In the genomic region with DNA sequence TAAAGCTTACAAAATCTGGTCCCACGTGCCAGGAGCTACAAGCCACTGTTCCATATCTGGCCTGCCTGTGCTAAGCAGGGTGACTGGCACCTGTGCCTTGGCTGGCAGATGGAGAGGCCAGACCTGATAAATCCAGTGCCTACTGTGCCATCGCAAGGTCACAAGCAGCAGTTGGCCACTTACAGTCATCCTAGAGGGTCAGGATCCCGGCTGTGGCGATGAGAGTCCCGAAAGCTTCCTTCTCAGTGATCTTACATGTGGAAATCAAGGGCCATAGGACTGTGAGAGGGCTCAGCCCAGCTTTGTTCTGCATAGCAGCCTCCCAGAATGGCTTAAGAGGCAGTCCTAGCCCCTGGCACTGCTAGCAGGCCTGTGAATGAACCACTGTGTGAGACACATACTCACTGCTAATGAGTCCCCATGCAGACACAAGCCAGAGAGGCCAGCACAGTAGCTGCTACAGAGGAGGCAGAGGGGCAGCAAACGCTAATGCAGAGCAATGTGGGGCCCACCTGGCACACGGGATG, we compare ENCODE assay signal across 10 mouse cellular contexts. TPM values are rescaled to one million over a fixed set of nuclear protein-coding genes. Genes with fewer than 3 reads are reported as not detected.
DNase-seq lines count a peak whose midpoint lies in the region; ATAC-seq and TF ChIP-seq lines count a peak whose summit lies in the region.
"Had no signal": no experiment of that assay in that cellular context is flagged by ENCODE, and none has a peak within 500 bp of the region (broad histone marks: within the 10 kb centered on the region; RNA-seq: fewer than 3 reads in every experiment).

No protein-coding gene starts in this region.

- peaks cover 23% of the 10 kb centered on the region for H3K4me1 ChIP-seq in hindbrain, embryonic 10.5 days (replicated peaks)
- H3K4me1 ChIP-seq in hindbrain, embryonic 11.5 days (replicated peaks; ENCODE audit: control insufficient read depth, insufficient read depth, low read length): no peaks in the 10 kb centered on the region
- peaks cover 26% of the 10 kb centered on the region for H3K4me1 ChIP-seq in forebrain, embryonic 12.5 days
- H3K4me1 ChIP-seq in olfactory bulb, adult 2 months (ENCODE audit: control insufficient read depth, insufficient read depth, low read length): peaks cover 6% of the 10 kb centered on the region; the same call in 1 of the 2 replicates

- 86% methylated on average over 7 of the region's 7 CpGs for WGBS in hindbrain, embryonic 10.5 days
- 84% methylated on average over 7 of the region's 7 CpGs for WGBS in hindbrain, embryonic 11.5 days
- 60% methylated on average over 7 of the region's 7 CpGs for WGBS in forebrain, embryonic 12.5 days
- 73% methylated on average over 7 of the region's 7 CpGs for WGBS in olfactory bulb, adult 2 months

- H3K27me3 ChIP-seq in hindbrain, embryonic 10.5 days (ENCODE audit: insufficient read depth, poor library complexity, severe bottlenecking): no peaks in the 10 kb centered on the region
- no peaks in the 10 kb centered on the region for H3K27me3 ChIP-seq in hindbrain, embryonic 11.5 days (ENCODE audit: control insufficient read depth, insufficient read depth, low read length)
- H3K27me3 ChIP-seq in forebrain, embryonic 12.5 days: no peaks in the 10 kb centered on the region
- H3K27me3 ChIP-seq: limb, embryonic 12.5 days; stomach, embryonic 15.5 days had no signal

- no peak for ATAC-seq in hindbrain, embryonic 11.5 days (ENCODE audit: low FRiP score)
- peak; percentile 80; the same call in 1 of the 2 replicates for ATAC-seq in forebrain, embryonic 12.5 days (ENCODE audit: low FRiP score)
- ATAC-seq in erythroblast, adult 5-6 weeks (replicated peaks; ENCODE audit: low FRiP score, poor library complexity, severe bottlenecking): no peak
- ATAC-seq in CD4-positive, CD25-positive, alpha-beta regulatory T cell, adult 4 months: no peak

- H3K9me3 ChIP-seq in hindbrain, embryonic 10.5 days: no peaks in the 10 kb centered on the region
- H3K9me3 ChIP-seq in hindbrain, embryonic 11.5 days (ENCODE audit: control insufficient read depth, low read length): no peaks in the 10 kb centered on the region
- H3K9me3 ChIP-seq in forebrain, embryonic 12.5 days: no peaks in the 10 kb centered on the region
- H3K9me3 ChIP-seq: limb, embryonic 12.5 days; stomach, embryonic 15.5 days had no signal

- DNase-seq in hindbrain, embryonic 10.5 days (ENCODE audit: low spot score): no peak
- DNase-seq in hindbrain, embryonic 11.5 days (ENCODE audit: low spot score): no peak
- peak; percentile 46 for DNase-seq in layer of hippocampus, adult 9-11 months
- DNase-seq in thymus, postnatal 25 days: no peak

- no peak for TF ChIP-seq CTCF in olfactory bulb, adult 2 months (IDR thresholded peaks at IDR 0.05; ENCODE audit: insufficient read depth, low read depth, low read length)

- no peak overlapping the region for H3K9ac ChIP-seq in hindbrain, embryonic 11.5 days (ENCODE audit: low read depth, low read length)
- no peak overlapping the region for H3K9ac ChIP-seq in forebrain, embryonic 12.5 days
- H3K9ac ChIP-seq: limb, embryonic 12.5 days; stomach, embryonic 15.5 days had no signal

- TF ChIP-seq POLR2A in olfactory bulb, adult 2 months (IDR thresholded peaks at IDR 0.05; ENCODE audit: insufficient read depth, low read depth, low read length): no peak

- no peak overlapping the region for H3K4me3 ChIP-seq in hindbrain, embryonic 10.5 days
- H3K4me3 ChIP-seq in hindbrain, embryonic 11.5 days (ENCODE audit: low read depth, low read length): no peak overlapping the region
- H3K4me3 ChIP-seq in forebrain, embryonic 12.5 days (replicated peaks): no peak overlapping the region
- peak overlapping the region; percentile 14; the same call in 1 of the 2 replicates for H3K4me3 ChIP-seq in olfactory bulb, adult 2 months (ENCODE audit: insufficient read depth, low read depth, low read length)
- H3K4me3 ChIP-seq: limb, embryonic 12.5 days; stomach, embryonic 15.5 days had no signal

- H3K27ac ChIP-seq in hindbrain, embryonic 10.5 days: peak overlapping the region; percentile 40
- H3K27ac ChIP-seq in hindbrain, embryonic 11.5 days (ENCODE audit: low read depth, low read length): no peak overlapping the region
- H3K27ac ChIP-seq in forebrain, embryonic 12.5 days: peak overlapping the region; percentile 33
- peak overlapping the region; percentile 48; the same call in 1 of the 2 replicates for H3K27ac ChIP-seq in olfactory bulb, adult 2 months (ENCODE audit: insufficient read depth, low read depth, low read length)
- H3K27ac ChIP-seq: limb, embryonic 12.5 days; stomach, embryonic 15.5 days had no signal

- H3K36me3 ChIP-seq in hindbrain, embryonic 10.5 days: peaks cover 6% of the 10 kb centered on the region; the same call in 1 of the 2 replicates
- no peaks in the 10 kb centered on the region for H3K36me3 ChIP-seq in hindbrain, embryonic 11.5 days (ENCODE audit: control insufficient read depth, insufficient read depth, low read length)
- no peaks in the 10 kb centered on the region for H3K36me3 ChIP-seq in forebrain, embryonic 12.5 days (replicated peaks)
- H3K36me3 ChIP-seq: stomach, embryonic 15.5 days had no signal

- H3K4me2 ChIP-seq in hindbrain, embryonic 11.5 days (replicated peaks; ENCODE audit: low read depth, low read length): no peak overlapping the region
- 0 out of 2 replicates have a peak overlapping the region, but pooled peaks have one; percentile 13 for H3K4me2 ChIP-seq in forebrain, embryonic 12.5 days
- H3K4me2 ChIP-seq: limb, embryonic 12.5 days; stomach, embryonic 15.5 days had no signal

RNA-seq across cellular contexts. Expression of gene Cdh11, which starts 46.4 kb away (rescaled TPM):
- polyA plus RNA-seq in hindbrain, embryonic 10.5 days (2016; fragmentation: Nextera tagmentation; extraction: Ambion mirVana): 67.4 and 68.2 TPM in 2 replicates
- 81.7 and 89.9 TPM in 2 replicates for polyA plus RNA-seq in hindbrain, embryonic 11.5 days (2014; fragmentation: Nextera tagmentation; extraction: Ambion mirVana)
- polyA plus RNA-seq in forebrain, embryonic 12.5 days (2016; fragmentation: Nextera tagmentation; extraction: Ambion mirVana): 53.2 and 63.9 TPM in 2 replicates
- not detected in 2 replicates for polyA plus RNA-seq in olfactory bulb, adult 2 months (2012; ENCODE audit: insufficient read depth, insufficient read length, low replicate concordance, missing spikeins)
- total RNA-seq in erythroblast, adult 5-6 weeks (2015; ENCODE audit: low replicate concordance): 0.21 and 0.38 TPM in 2 replicates
- total RNA-seq in erythroblast, adult 5-6 weeks (2017; ENCODE audit: low replicate concordance): 0.51 and 0.84 TPM in 2 replicates
- polyA plus RNA-seq in CD4-positive, CD25-positive, alpha-beta regulatory T cell, adult 4 months (2017; shearing (Covaris generic)): under 1 TPM in 1 of 2 experiments, not detected in 1; 0.19 TPM

Comparison
In these comparisons a context has a peak if more than half of its experiments do, and no peak if none do; other contexts are left out.
1. RNA of gene Cdh11, which starts 46.4 kb away (polyA plus RNA-seq): 81.7 to 89.9 TPM in hindbrain, embryonic 11.5 days, 67.4 to 68.2 TPM in hindbrain, embryonic 10.5 days and 53.2 to 63.9 TPM in forebrain, embryonic 12.5 days; 0.19 TPM in CD4-positive, CD25-positive, alpha-beta regulatory T cell, adult 4 months and not detected in olfactory bulb, adult 2 months; every median in the first group is over 10 times any median in the second.